Mouse (Mus musculus) stomach, adult 2 months (tissue): ENCODE measurements around the gene Vmn1r115. TPM values are rescaled to one million over a fixed set of nuclear protein-coding genes. Genes with fewer than 3 reads are reported as not detected.

ENCODE experiments used
- polyA plus RNA-seq: library from polyadenylated mRNA; depleted of rRNA; stranded (reverse); fragments of >200 nt; gene quantifications from 2 replicates; pipeline ENCODE4 v1.2.3, GENCODE M21; 2012; rRNA removed

Gene Vmn1r115
- polyA plus RNA-seq, result not detected in 2 replicates

DNA sequence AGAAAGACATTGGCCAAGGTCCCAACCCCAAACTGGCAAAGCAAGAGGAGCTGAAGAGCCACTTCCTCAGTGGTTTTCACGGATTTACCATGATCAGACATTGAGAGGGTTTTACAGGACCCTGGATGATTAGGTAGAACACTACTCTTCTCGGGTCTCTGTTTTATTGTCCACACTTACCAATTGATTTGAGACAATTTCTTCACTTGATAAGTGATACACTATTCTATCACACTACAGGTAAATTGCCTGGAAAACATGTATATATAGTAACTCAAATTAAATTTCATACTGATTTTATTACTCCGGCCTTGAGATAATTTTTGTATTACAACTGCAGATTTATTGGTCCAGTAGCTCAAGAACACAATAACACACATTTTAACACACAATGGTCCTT, at the start of gene Vmn1r115:
Vmn1r115 (minus strand) TSS at position 101 of the 400 bp plus-strand sequence.

DNA sequence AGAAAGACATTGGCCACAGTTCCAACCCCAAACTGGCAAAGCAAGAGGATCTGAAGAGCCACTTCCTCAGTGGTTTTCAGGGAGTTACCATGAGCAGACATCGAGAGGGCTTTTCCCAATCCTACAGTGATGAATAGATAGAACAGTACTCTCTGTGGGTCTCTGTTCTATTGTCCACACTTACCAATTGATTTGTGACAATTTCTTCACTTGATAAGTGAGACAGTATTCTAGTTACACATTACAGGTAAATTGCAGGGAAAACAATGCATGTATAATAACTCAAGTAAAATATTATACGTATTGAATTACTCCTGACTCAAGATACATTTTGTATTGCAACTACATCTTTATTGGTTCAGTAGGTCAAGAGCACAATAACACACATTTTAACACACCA, 39.2 kb upstream of the Vmn1r115 start, which contains the start of gene Vmn1r117:
Vmn1r117 (minus strand) TSS at position 101 of the 400 bp plus-strand sequence.

DNA sequence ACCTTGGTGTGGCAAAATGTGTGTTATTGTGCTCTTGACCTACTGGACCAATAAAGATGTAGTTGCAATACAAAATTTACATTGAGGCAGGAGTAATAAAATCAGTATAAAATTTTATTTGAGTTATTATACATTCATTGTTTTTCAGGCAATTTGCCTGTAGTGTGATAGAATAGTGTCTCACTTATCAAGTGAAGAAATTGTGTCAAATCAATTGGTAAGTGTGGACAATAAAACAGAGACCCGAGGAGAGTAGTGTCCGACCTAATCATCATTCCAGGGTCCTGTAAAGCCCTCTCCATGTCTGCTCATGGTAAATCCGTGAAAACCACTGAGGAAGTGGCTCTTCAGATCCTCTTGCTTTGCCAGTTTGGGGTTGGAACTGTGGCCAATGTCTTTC, 27.2 kb upstream of the Vmn1r115 start, which contains the start of gene Vmn1r116:
Vmn1r116 (plus strand) TSS at position 301 of the 400 bp plus-strand sequence.

DNA sequence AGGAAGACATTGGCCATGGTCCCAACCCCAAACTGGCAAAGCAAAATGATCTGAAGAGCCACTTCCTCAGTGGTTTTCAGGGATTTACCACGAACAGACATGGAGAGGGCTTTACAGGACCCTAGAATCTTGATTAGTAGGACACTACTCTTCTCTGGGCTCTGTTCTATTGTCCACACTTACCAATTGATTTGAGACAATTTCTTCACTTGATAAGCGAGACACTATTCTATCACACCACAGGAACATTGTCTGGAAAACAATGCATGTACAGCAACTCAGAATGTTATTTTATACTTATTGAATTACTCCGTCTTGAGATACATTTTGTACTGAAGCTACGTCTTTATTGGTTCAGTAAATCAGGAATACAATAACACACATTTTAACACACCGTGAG, 32.7 kb downstream of the Vmn1r115 start, which contains the start of gene Vmn1r114:
Vmn1r114 (minus strand) TSS at position 101 of the 400 bp plus-strand sequence.

Other genes starting within 250 kb of the Vmn1r115 start
- gene Gm4513, start 246.0 kb downstream of the Vmn1r115 start, polyA plus RNA-seq, result not detected in 2 replicates
- gene Vmn1r107, start 176.1 kb downstream of the Vmn1r115 start, polyA plus RNA-seq, result not detected in 2 replicates
- not detected in 2 replicates for gene Vmn1r111, start 141.8 kb downstream of the Vmn1r115 start, polyA plus RNA-seq
- gene Gm10668, start 114.4 kb downstream of the Vmn1r115 start, polyA plus RNA-seq, result not detected in 2 replicates
- gene Vmn1r112, start 73.8 kb downstream of the Vmn1r115 start, polyA plus RNA-seq, result not detected in 2 replicates
- not detected in 2 replicates for gene Vmn1r113, start 57.7 kb downstream of the Vmn1r115 start, polyA plus RNA-seq
- gene Vmn1r114, start 32.8 kb downstream of the Vmn1r115 start, polyA plus RNA-seq, result not detected in 2 replicates
- not detected in 2 replicates for gene Vmn1r116, start 27.3 kb upstream of the Vmn1r115 start, polyA plus RNA-seq
- gene Vmn1r117, start 39.1 kb upstream of the Vmn1r115 start, polyA plus RNA-seq, result not detected in 2 replicates
- gene Vmn1r118, start 67.4 kb upstream of the Vmn1r115 start, polyA plus RNA-seq, result not detected in 2 replicates
- gene Vmn1r119, start 167.5 kb upstream of the Vmn1r115 start, polyA plus RNA-seq, result not detected in 2 replicates
- not detected in 2 replicates for gene Vmn1r120, start 208.8 kb upstream of the Vmn1r115 start, polyA plus RNA-seq